Mouse (Mus musculus) kidney, postnatal 36 days (tissue): ENCODE measurements at regions not wholly inside any gene's neighbourhood (a gene's known extent, or its start where the extent isn't known, plus 50 kb on each side); places are given as distances from the start of the nearest gene placed in this dataset.

Experiments used
- DNase-seq, 2 experiments: peaks; one replicate each; pipeline ENCODE4 v3.0.0; 2021 to 2022; ENCODE audit warnings: mixed read lengths in 2 of 2

GRCm38 (mm10) chr19:14655302-14656021, 57.6 kb upstream of the Tle4 start:
- no peak for DNase-seq
